27 mouse cellular contexts compared by ENCODE assay signal in genomic region chr12:107754885-107755284, GRCm38 (mm10).
DNase-seq lines count a peak whose midpoint lies in the region; ATAC-seq lines count a peak whose summit lies in the region.
"Had no signal": no experiment of that assay in that cellular context is flagged by ENCODE, and none has a peak within 500 bp of the region (broad histone marks: within the 10 kb centered on the region; RNA-seq: fewer than 3 reads in every experiment).

No protein-coding gene starts in this region.

- no peak overlapping the region for H3K27ac ChIP-seq in lung, embryonic 16.5 days (ENCODE audit: low read length)
- peak overlapping the region; percentile 24 for H3K27ac ChIP-seq in embryonic facial prominence, embryonic 15.5 days (replicated peaks)
- H3K27ac ChIP-seq in limb, embryonic 10.5 days, result 0 out of 2 replicates have a peak overlapping the region, but pooled peaks have one; percentile 14
- H3K27ac ChIP-seq: heart, embryonic 13.5 days; liver, embryonic 13.5 days; macrophage; midbrain, embryonic 15.5 days; neural tube, embryonic 12.5 days had no signal

- peak overlapping the region; percentile 24; the same call in 1 of the 2 replicates for H3K9ac ChIP-seq in lung, embryonic 16.5 days (ENCODE audit: low read length)
- H3K9ac ChIP-seq in embryonic facial prominence, embryonic 15.5 days, result no peak overlapping the region
- H3K9ac ChIP-seq: heart, embryonic 13.5 days; liver, embryonic 13.5 days; midbrain, embryonic 15.5 days; neural tube, embryonic 12.5 days had no signal

- DNase-seq in lung, postnatal 25 days (ENCODE audit: low spot score), result no peak
- no peak for DNase-seq in limb, embryonic 10.5 days (ENCODE audit: low spot score)
- DNase-seq in gastrocnemius, adult 8-10 months (ENCODE audit: low spot score in 2 of 2), result no peak
- no peak for DNase-seq in kidney, postnatal 10 days
- DNase-seq in kidney, postnatal 25 days, result no peak
- DNase-seq: adrenal gland, postnatal 36 days; cerebellum, adult 2 months; cerebellum, postnatal 14 days; gastrocnemius, adult 2 months; heart, postnatal 10 days; kidney, adult 11 months; liver, embryonic 13.5 days; lung, adult 2 months; right cerebral cortex, adult 18-20 months; right cerebral cortex, postnatal 4 days; thymus, postnatal 14 days had no signal

- no peaks in the 10 kb centered on the region for H3K9me3 ChIP-seq in lung, embryonic 16.5 days (ENCODE audit: control insufficient read depth, low read length)
- H3K9me3 ChIP-seq in embryonic facial prominence, embryonic 15.5 days (replicated peaks), result no peaks in the 10 kb centered on the region
- H3K9me3 ChIP-seq in limb, embryonic 10.5 days (replicated peaks), result no peaks in the 10 kb centered on the region
- H3K9me3 ChIP-seq: heart, embryonic 13.5 days; liver, embryonic 13.5 days; midbrain, embryonic 10.5 days; midbrain, embryonic 15.5 days; neural tube, embryonic 12.5 days had no signal

- H3K27me3 ChIP-seq in lung, embryonic 16.5 days (ENCODE audit: control insufficient read depth, insufficient read depth, low read depth, low read length), result no peaks in the 10 kb centered on the region
- H3K27me3 ChIP-seq in embryonic facial prominence, embryonic 15.5 days, result no peaks in the 10 kb centered on the region
- H3K27me3 ChIP-seq in limb, embryonic 10.5 days (ENCODE audit: low read depth, poor library complexity, severe bottlenecking), result peaks cover 18% of the 10 kb centered on the region; the same call in 1 of the 2 replicates
- H3K27me3 ChIP-seq: liver, embryonic 13.5 days; midbrain, embryonic 15.5 days; neural tube, embryonic 12.5 days had no signal

- 66% methylated on average over 8 of the region's 8 CpGs for WGBS in lung, embryonic 16.5 days
- WGBS in embryonic facial prominence, embryonic 15.5 days, result 69% methylated on average over 8 of the region's 8 CpGs
- WGBS in limb, embryonic 10.5 days, result 81% methylated on average over 8 of the region's 8 CpGs

- peaks cover 45% of the 10 kb centered on the region for H3K4me1 ChIP-seq in lung, embryonic 16.5 days (replicated peaks; ENCODE audit: control insufficient read depth, insufficient read depth, low read length)
- peaks cover 43% of the 10 kb centered on the region for H3K4me1 ChIP-seq in embryonic facial prominence, embryonic 15.5 days
- peaks cover 67% of the 10 kb centered on the region for H3K4me1 ChIP-seq in limb, embryonic 10.5 days
- H3K4me1 ChIP-seq: liver, embryonic 13.5 days had no signal

- no peak overlapping the region for H3K4me3 ChIP-seq in lung, embryonic 16.5 days (ENCODE audit: low read length)
- H3K4me3 ChIP-seq in embryonic facial prominence, embryonic 15.5 days (replicated peaks), result no peak overlapping the region
- H3K4me3 ChIP-seq in limb, embryonic 10.5 days, result no peak overlapping the region
- H3K4me3 ChIP-seq: erythroblast, embryonic 14.5 days; gastrocnemius, adult 2 months; heart, embryonic 13.5 days; liver, embryonic 13.5 days; midbrain, embryonic 10.5 days; midbrain, embryonic 15.5 days; myocyte; neural tube, embryonic 12.5 days had no signal

- H3K4me2 ChIP-seq in lung, embryonic 16.5 days (ENCODE audit: low read depth, low read length), result no peak overlapping the region
- H3K4me2 ChIP-seq in embryonic facial prominence, embryonic 15.5 days (replicated peaks), result no peak overlapping the region
- H3K4me2 ChIP-seq: heart, embryonic 13.5 days; liver, embryonic 13.5 days; midbrain, embryonic 15.5 days; neural tube, embryonic 12.5 days had no signal

- no peaks in the 10 kb centered on the region for H3K36me3 ChIP-seq in lung, embryonic 16.5 days (ENCODE audit: control insufficient read depth, insufficient read depth, low read length)
- H3K36me3 ChIP-seq in embryonic facial prominence, embryonic 15.5 days, result no peaks in the 10 kb centered on the region
- H3K36me3 ChIP-seq in limb, embryonic 10.5 days, result no peaks in the 10 kb centered on the region
- H3K36me3 ChIP-seq: heart, embryonic 13.5 days; liver, embryonic 13.5 days; midbrain, embryonic 10.5 days; midbrain, embryonic 15.5 days; neural tube, embryonic 12.5 days had no signal

- no peak for ATAC-seq in lung, embryonic 16.5 days (ENCODE audit: low read depth)
- ATAC-seq in embryonic facial prominence, embryonic 15.5 days (ENCODE audit: insufficient number of reproducible peaks, low FRiP score, low TSS enrichment, low read depth), result no peak
- ATAC-seq: forebrain, embryonic 16.5 days; hindbrain, embryonic 16.5 days; midbrain, embryonic 15.5 days had no signal
